Mouse (Mus musculus) spleen, adult 2 months (tissue): ENCODE data around the gene C1ql4.

ENCODE experiments used
- CTCF ChIP-seq: fragments of 200-500 bp; IDR thresholded peaks from 2 replicates; pipeline ENCODE4 v1.5.1; 2011; ENCODE audit warnings: mild to moderate bottlenecking, inconsistent platforms; ENCODE audit not compliant: insufficient read depth, insufficient read length, insufficient replicate concordance; ENCODE audit errors: extremely low read depth
- POLR2A ChIP-seq: fragments of 200-500 bp; IDR thresholded peaks from 2 replicates; pipeline ENCODE4 v1.6.1; 2011; ENCODE audit warnings: low read depth, low read length, inconsistent platforms

DNA sequence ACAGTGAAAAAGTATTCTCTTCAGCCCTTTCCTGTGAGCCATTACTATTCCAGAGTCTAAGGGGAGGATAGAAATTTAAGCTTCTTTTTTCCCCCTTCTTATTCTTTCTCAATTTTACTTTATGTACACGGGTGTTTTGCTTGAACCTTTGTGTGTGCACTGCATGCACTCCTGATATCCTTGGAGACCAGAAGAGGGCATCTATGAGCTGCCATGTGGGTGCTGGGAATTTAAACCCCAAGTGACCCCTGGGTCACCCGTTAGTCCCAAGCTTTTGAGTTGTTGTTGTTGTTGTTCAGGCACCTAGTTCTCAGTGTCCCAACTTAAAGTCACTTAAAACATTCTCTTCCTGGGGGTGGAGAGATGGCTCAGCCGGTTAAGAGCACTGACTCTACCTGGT is 12.4 kb upstream of the C1ql4 start:
- TF ChIP-seq POLR2A (no peak), CTCF (no peak)
